Mouse (Mus musculus) MEL (cell line): ENCODE measurements at regions not wholly inside any gene's neighbourhood (a gene's known extent, or its start where the extent isn't known, plus 50 kb on each side); places are given as distances from the start of the nearest gene placed in this dataset.

Source experiments
- DNase-seq: peaks from one replicate; pipeline ENCODE4 v3.0.0; 2011; ENCODE audit warnings: low read depth, low spot score
- H3K27ac ChIP-seq: 2 replicates; pipeline ENCODE4 v1.5.1; 2012; ENCODE audit warnings: low read depth, mild to moderate bottlenecking, control low read depth, low read length, moderate library complexity; ENCODE audit not compliant: control insufficient read depth
- H3K27me3 ChIP-seq, 2 experiments: fragments of 150-350 bp in 1 of 2; sonication (generic) in 1 of 2; 2 replicates each; pipeline ENCODE4 v1.6.1; 2012; ENCODE audit warnings: low read length in 2 of 2, mild to moderate bottlenecking in 2 of 2, improper control_type of control experiment in 1 of 2, moderate library complexity in 1 of 2; ENCODE audit not compliant: insufficient read depth in 2 of 2, control insufficient read depth in 1 of 2
- H3K36me3 ChIP-seq, 2 experiments: 2 replicates each; pipeline ENCODE4 v1.6.1; 2012 to 2014; ENCODE audit warnings: low read length in 2 of 2, improper control_type of control experiment in 1 of 2, inconsistent platforms in 1 of 2, mild to moderate bottlenecking in 1 of 2; ENCODE audit not compliant: insufficient read depth in 2 of 2, control insufficient read depth in 1 of 2
- H3K4me1 ChIP-seq, 2 experiments: fragments of 150-350 bp in 1 of 2; sonication (generic) in 1 of 2; 2 replicates each; pipeline ENCODE4 v1.6.1; 2012; ENCODE audit warnings: low read length in 2 of 2, improper control_type of control experiment in 1 of 2, mild to moderate bottlenecking in 1 of 2; ENCODE audit not compliant: insufficient read depth in 2 of 2, control insufficient read depth in 1 of 2
- H3K4me3 ChIP-seq, 2 experiments: fragments of 150-350 bp in 1 of 2; sonication (generic) in 1 of 2; 2 replicates each; pipeline ENCODE4 v1.5.1; 2012; ENCODE audit warnings: low read depth in 2 of 2, low read length in 2 of 2, mild to moderate bottlenecking in 2 of 2, moderate library complexity in 2 of 2, control low read depth in 1 of 2, improper control_type of control experiment in 1 of 2; ENCODE audit not compliant: control insufficient read depth in 1 of 2, insufficient read depth in 1 of 2
- H3K79me2 ChIP-seq: 2 replicates; pipeline ENCODE4 v1.6.1; 2012; ENCODE audit warnings: mild to moderate bottlenecking, low read length, moderate library complexity; ENCODE audit not compliant: control insufficient read depth, poor library complexity, insufficient read depth
- H3K9ac ChIP-seq: 2 replicates; pipeline ENCODE4 v1.6.1; 2012; ENCODE audit warnings: low read depth, mild to moderate bottlenecking, control low read depth, low read length, moderate library complexity; ENCODE audit not compliant: control insufficient read depth, poor library complexity, severe bottlenecking
- H3K9me3 ChIP-seq: fragments of 150-350 bp; sonication (generic); replicated peaks from 2 replicates; pipeline ENCODE4 v1.6.1; 2012; ENCODE audit warnings: mild to moderate bottlenecking, low read length, improper control_type of control experiment, moderate library complexity; ENCODE audit not compliant: insufficient read depth
- CTCF ChIP-seq, 3 experiments: IDR thresholded peaks in 2 of 3; conservative IDR thresholded peaks in 1 of 3; 2 replicates each; pipeline ENCODE4 v1.5.1; 2011 to 2012; ENCODE audit warnings: low read length in 3 of 3, low read depth in 2 of 3, mild to moderate bottlenecking in 2 of 3, improper control_type of control experiment in 1 of 3, inconsistent platforms in 1 of 3, mixed read lengths in 1 of 3, moderate library complexity in 1 of 3; ENCODE audit not compliant: control insufficient read depth in 1 of 3, insufficient read depth in 1 of 3, poor library complexity in 1 of 3, severe bottlenecking in 1 of 3
- ETS1 ChIP-seq: IDR thresholded peaks from 2 replicates; pipeline ENCODE4 v1.6.1; 2012; ENCODE audit warnings: low read depth, mild to moderate bottlenecking, inconsistent platforms, low read length, improper control_type of control experiment, moderate library complexity
- GABPA ChIP-seq: IDR thresholded peaks from 2 replicates; pipeline ENCODE4 v1.6.1; 2012; ENCODE audit warnings: low read depth, mild to moderate bottlenecking, inconsistent platforms, low read length, improper control_type of control experiment, moderate library complexity
- GATA1 ChIP-seq: IDR thresholded peaks from 2 replicates; pipeline ENCODE4 v1.6.1; 2011; ENCODE audit warnings: low read depth, low read length, improper control_type of control experiment
- KAT2A ChIP-seq: conservative IDR thresholded peaks from 2 replicates; pipeline ENCODE4 v1.6.1; 2012; ENCODE audit warnings: low read depth, low read length, improper control_type of control experiment, inconsistent platforms
- MAFK ChIP-seq: IDR thresholded peaks from 2 replicates; pipeline ENCODE4 v1.6.1; 2011; ENCODE audit warnings: low read depth, mild to moderate bottlenecking, low read length, improper control_type of control experiment, borderline replicate concordance
- MXI1 ChIP-seq: IDR thresholded peaks from 2 replicates; pipeline ENCODE4 v1.6.1; 2011; ENCODE audit warnings: mild to moderate bottlenecking, low read depth, low read length, improper control_type of control experiment
- MYC ChIP-seq: IDR thresholded peaks from 2 replicates; pipeline ENCODE4 v1.6.1; 2011; ENCODE audit warnings: low read depth, mild to moderate bottlenecking, low read length, improper control_type of control experiment, moderate library complexity
- NELFE ChIP-seq: IDR thresholded peaks from 2 replicates; pipeline ENCODE4 v1.6.1; 2011; ENCODE audit warnings: low read depth, low read length, improper control_type of control experiment
- RCOR1 ChIP-seq: IDR thresholded peaks from 2 replicates; pipeline ENCODE4 v1.6.1; 2012; ENCODE audit warnings: low read depth, mild to moderate bottlenecking, inconsistent platforms, low read length, improper control_type of control experiment
- SIN3A ChIP-seq: IDR thresholded peaks from 2 replicates; pipeline ENCODE4 v1.6.1; 2012; ENCODE audit warnings: low read length, improper control_type of control experiment, inconsistent platforms
- SMC3 ChIP-seq: IDR thresholded peaks from 2 replicates; pipeline ENCODE4 v1.6.1; 2011; ENCODE audit warnings: low read depth, low read length, improper control_type of control experiment
- TAL1 ChIP-seq: IDR thresholded peaks from 2 replicates; pipeline ENCODE4 v1.6.1; 2012; ENCODE audit warnings: mild to moderate bottlenecking, inconsistent platforms, low read length, moderate library complexity, mixed read lengths
- TBP ChIP-seq: IDR thresholded peaks from 2 replicates; pipeline ENCODE4 v1.8.0; 2011; ENCODE audit warnings: low read depth, low read length, improper control_type of control experiment
- UBTF ChIP-seq: IDR thresholded peaks from 2 replicates; pipeline ENCODE4 v1.6.1; 2012; ENCODE audit warnings: low read depth, mild to moderate bottlenecking, inconsistent platforms, low read length, improper control_type of control experiment, moderate library complexity, borderline replicate concordance; ENCODE audit not compliant: insufficient read depth
- USF1 ChIP-seq: IDR thresholded peaks from 2 replicates; pipeline ENCODE4 v1.6.1; 2014; ENCODE audit warnings: low read depth, mild to moderate bottlenecking, inconsistent platforms, low read length, improper control_type of control experiment, moderate library complexity
- ZKSCAN1 ChIP-seq: IDR thresholded peaks from 2 replicates; pipeline ENCODE4 v1.6.1; 2012; ENCODE audit warnings: low read depth, mild to moderate bottlenecking, inconsistent platforms, low read length, improper control_type of control experiment, moderate library complexity
- ZMIZ1 ChIP-seq: IDR thresholded peaks from 2 replicates; pipeline ENCODE4 v1.6.1; 2012; ENCODE audit warnings: low read depth, mild to moderate bottlenecking, inconsistent platforms, low read length, improper control_type of control experiment, moderate library complexity

DNA sequence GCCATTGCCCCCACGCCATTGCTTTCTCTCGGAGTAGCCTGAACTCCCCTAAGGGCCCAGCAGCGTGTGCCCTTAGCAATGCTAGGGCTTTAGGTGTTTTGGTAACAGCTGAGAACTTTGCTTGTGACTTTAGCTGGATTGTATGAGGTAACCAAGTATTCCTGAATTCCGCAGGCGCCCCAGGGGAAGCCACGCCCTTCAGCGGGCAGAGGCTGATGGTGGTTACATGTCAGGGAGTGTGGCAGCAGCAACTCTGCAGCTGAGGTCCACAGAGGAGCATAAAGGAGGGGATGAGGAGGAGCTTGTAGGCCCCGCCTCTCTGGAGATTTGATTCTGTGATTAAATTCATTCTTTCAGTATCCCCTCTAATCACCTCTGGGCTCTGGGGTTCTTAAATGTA is 116.1 kb upstream of the 1700012A03Rik start:
- H3K27me3 ChIP-seq: no peaks in the 10 kb centered on the region
- no peak for DNase-seq
- no peak overlapping the region for H3K27ac ChIP-seq
- TF ChIP-seq GABPA (no peak), KAT2A (no peak), USF1 (no peak), GATA1 (no peak), SMC3 (no peak)
- no peaks in the 10 kb centered on the region for H3K4me1 ChIP-seq
- H3K79me2 ChIP-seq: no peaks in the 10 kb centered on the region
- no peaks in the 10 kb centered on the region for H3K9me3 ChIP-seq
- H3K9ac ChIP-seq: no peak overlapping the region
- no peaks in the 10 kb centered on the region for H3K36me3 ChIP-seq
- H3K4me3 ChIP-seq: no peak overlapping the region

DNA sequence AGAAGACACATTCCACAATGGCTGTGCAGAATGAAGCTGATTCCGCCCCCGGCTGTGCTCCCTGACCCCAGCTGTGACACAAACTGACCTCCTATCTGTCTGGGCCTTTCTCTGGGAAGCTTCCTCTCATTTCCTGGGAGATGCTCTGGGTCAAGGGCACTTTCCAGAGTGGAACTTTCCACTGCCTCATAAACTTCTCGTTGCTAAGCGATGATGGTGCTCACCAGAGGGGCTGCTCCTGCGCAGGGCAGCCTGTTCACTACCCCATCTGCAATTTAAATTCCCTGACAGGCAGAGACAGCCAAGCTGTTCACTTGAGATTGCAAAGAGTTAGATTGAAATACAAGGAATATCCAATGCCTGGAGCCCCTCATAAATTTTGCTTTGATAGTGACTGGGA is 116.7 kb upstream of the 1700012A03Rik start:
- Histone ChIP-seq H3K4me3 (no peak overlapping the region), H3K9me3 (no peaks in the 10 kb centered on the region), H3K4me1 (no peaks in the 10 kb centered on the region), H3K9ac (no peak overlapping the region), H3K36me3 (no peaks in the 10 kb centered on the region), H3K27me3 (no peaks in the 10 kb centered on the region), H3K79me2 (no peaks in the 10 kb centered on the region), H3K27ac (no peak overlapping the region)
- no peak for DNase-seq
- TF ChIP-seq MXI1: no peak
- TF ChIP-seq CTCF (IDR thresholded peaks at IDR 0.05 in 2 of 3, conservative IDR thresholded peaks at IDR 0.05 in 1 of 3; ENCODE audit: control insufficient read depth in 1 of 3, insufficient read depth in 1 of 3, low read depth in 2 of 3, low read length in 3 of 3, poor library complexity in 1 of 3, severe bottlenecking in 1 of 3): no peak
- TF ChIP-seq ETS1: no peak
- TF ChIP-seq GABPA: no peak
- no peak for TF ChIP-seq ZMIZ1
- TF ChIP-seq ZKSCAN1: no peak
- TF ChIP-seq UBTF: no peak
- no peak for TF ChIP-seq MAFK
- TF ChIP-seq TBP: no peak
- no peak for TF ChIP-seq MYC
- TF ChIP-seq RCOR1: no peak
- no peak for TF ChIP-seq TAL1
- no peak for TF ChIP-seq KAT2A
- no peak for TF ChIP-seq NELFE
- TF ChIP-seq SIN3A: no peak
